Mouse (Mus musculus): ENCODE measurements around the gene Pprc1.
A peak's percentile ranks its signal among the peaks of the same experiment; 100 is the strongest.

Pprc1 gene

GRCm38 (mm10) chr19:46044271-46044992, at the start of gene Pprc1:
Gene Pprc1 (plus strand): TSS chr19:46044886.
- DNase-seq (ENCODE audit: low read depth, low spot score): no peak

- no peak for DNase-seq (ENCODE audit: low read depth, low spot score)
Observed at GRCm38 (mm10) chr19:45997365-45997764, 47.3 kb upstream of the Pprc1 start.

- DNase-seq (ENCODE audit: low read depth, low spot score): peak; percentile 95
Observed at GRCm38 (mm10) chr19:45997785-45998693, 46.6 kb upstream of the Pprc1 start, which contains the start of gene Armh3. Gene Armh3 (minus strand): TSS chr19:45998488.

- no peak for DNase-seq (ENCODE audit: low read depth, low spot score)
Observed at GRCm38 (mm10) chr19:45998694-45999217, 45.9 kb upstream of the Pprc1 start.

GRCm38 (mm10) chr19:45999378-45999777, 45.3 kb upstream of the Pprc1 start:
- DNase-seq (ENCODE audit: low read depth, low spot score): no peak

GRCm38 (mm10) chr19:46002279-46002678, 42.4 kb upstream of the Pprc1 start:
- no peak for DNase-seq (ENCODE audit: low read depth, low spot score)

GRCm38 (mm10) chr19:46003371-46004226, 41.1 kb upstream of the Pprc1 start, which contains the start of gene Hps6:
Gene Hps6 (plus strand): TSS chr19:46003508.
- DNase-seq (ENCODE audit: low read depth, low spot score): peak; percentile 86

GRCm38 (mm10) chr19:46004814-46005466, 39.7 kb upstream of the Pprc1 start:
- DNase-seq (ENCODE audit: low read depth, low spot score): no peak

- DNase-seq (ENCODE audit: low read depth, low spot score): no peak
Observed at GRCm38 (mm10) chr19:46005680-46006079, 39.0 kb upstream of the Pprc1 start.

- peak; percentile 96 for DNase-seq (ENCODE audit: low read depth, low spot score)
Observed at GRCm38 (mm10) chr19:46014572-46015178, 30.0 kb upstream of the Pprc1 start.

GRCm38 (mm10) chr19:46016023-46016422, 28.7 kb upstream of the Pprc1 start:
- DNase-seq (ENCODE audit: low read depth, low spot score): no peak

- DNase-seq (ENCODE audit: low read depth, low spot score): no peak
Observed at GRCm38 (mm10) chr19:46024959-46025358, 19.7 kb upstream of the Pprc1 start.

GRCm38 (mm10) chr19:46026567-46026966, 18.1 kb upstream of the Pprc1 start:
- DNase-seq (ENCODE audit: low read depth, low spot score): no peak

- peak; percentile 86 for DNase-seq (ENCODE audit: low read depth, low spot score)
Observed at GRCm38 (mm10) chr19:46028747-46029320, 15.9 kb upstream of the Pprc1 start.

GRCm38 (mm10) chr19:46029652-46030051, 15.0 kb upstream of the Pprc1 start:
- no peak for DNase-seq (ENCODE audit: low read depth, low spot score)

- DNase-seq (ENCODE audit: low read depth, low spot score): no peak
Observed at GRCm38 (mm10) chr19:46030196-46030983, 14.3 kb upstream of the Pprc1 start.

- DNase-seq (ENCODE audit: low read depth, low spot score): no peak
Observed at GRCm38 (mm10) chr19:46031689-46032432, 12.8 kb upstream of the Pprc1 start.

GRCm38 (mm10) chr19:46032731-46033510, 11.8 kb upstream of the Pprc1 start:
- no peak for DNase-seq (ENCODE audit: low read depth, low spot score)

Data from ES-CJ7 (cell line).